Mouse (Mus musculus) kidney, adult 2 months (tissue): ENCODE measurements around the gene Dlgap5. TPM values are rescaled to one million over a fixed set of nuclear protein-coding genes. Genes with fewer than 3 reads are reported as not detected.

ENCODE experiments used
- DNase-seq: peaks from one replicate; pipeline ENCODE4 v3.0.0; 2021
- H3K27ac ChIP-seq: fragments of 200-500 bp; 2 replicates; pipeline ENCODE4 v1.5.1; 2012; ENCODE audit warnings: low read depth, low read length, control low read depth, inconsistent platforms; ENCODE audit not compliant: insufficient read depth
- H3K27me3 ChIP-seq: fragments of 200-500 bp; replicated peaks from 2 replicates; pipeline ENCODE4 v1.6.1; 2012; ENCODE audit warnings: mild to moderate bottlenecking, moderate library complexity, low read length, inconsistent platforms; ENCODE audit not compliant: control insufficient read depth, insufficient read depth
- H3K36me3 ChIP-seq: fragments of 200-500 bp; 2 replicates; pipeline ENCODE4 v1.6.1; 2012; ENCODE audit warnings: mild to moderate bottlenecking, moderate library complexity, low read length, inconsistent platforms; ENCODE audit not compliant: control insufficient read depth, insufficient read depth
- H3K4me1 ChIP-seq: fragments of 200-500 bp; 2 replicates; pipeline ENCODE4 v1.6.1; 2011; ENCODE audit warnings: low read length; ENCODE audit not compliant: control insufficient read depth, insufficient read depth
- H3K4me3 ChIP-seq: fragments of 200-500 bp; 2 replicates; pipeline ENCODE4 v1.5.1; 2011; ENCODE audit warnings: mild to moderate bottlenecking, low read depth, low read length, control low read depth; ENCODE audit not compliant: insufficient read depth
- CTCF ChIP-seq: fragments of 200-500 bp; conservative IDR thresholded peaks from 2 replicates; pipeline ENCODE4 v1.5.1; 2011; ENCODE audit warnings: low read depth, mild to moderate bottlenecking, control low read depth, low read length, moderate library complexity, mixed read lengths; ENCODE audit not compliant: insufficient read depth, insufficient read length
- POLR2A ChIP-seq: fragments of 200-500 bp; IDR thresholded peaks from one replicate; pipeline ENCODE4 v1.6.1; 2011; ENCODE audit warnings: low read depth, low read length, control low read depth
- WGBS: fragments of 180-500 bp; shearing (Covaris S2); methylation state at CpG from one replicate; pipeline ENCODE4 v1.1.7; 2018; 5-methylcytosine and 5-hydroxymethylcytosine counted together
- polyA plus RNA-seq: library from polyadenylated mRNA; depleted of rRNA; stranded (reverse); fragments of >200 nt; gene quantifications from 2 replicates; pipeline ENCODE4 v1.2.3, GENCODE M21; 2012

The Dlgap5 gene
- polyA plus RNA-seq, 1 experiment, result 0.33 TPM

DNA sequence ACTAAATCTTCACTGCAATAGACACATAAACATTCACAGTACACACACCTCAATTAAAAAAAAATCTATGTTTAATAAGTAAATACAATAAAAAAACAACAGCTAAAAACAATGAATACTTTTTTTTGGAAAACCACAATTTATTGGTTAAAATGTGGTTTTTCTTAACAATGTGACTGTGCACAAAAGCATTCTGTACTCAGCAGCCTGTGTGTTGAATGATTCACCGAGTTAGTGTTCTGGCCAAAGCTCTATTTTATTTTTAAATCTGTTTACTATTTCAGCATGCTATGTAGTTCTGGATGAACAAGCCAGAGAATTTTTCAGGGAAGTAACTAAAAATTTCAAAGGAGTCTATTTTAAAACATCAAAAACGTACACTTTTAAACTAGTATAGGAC lies 41.7 kb downstream of the Dlgap5 start:
- no peak overlapping the region for H3K27ac ChIP-seq
- TF ChIP-seq CTCF (no peak), POLR2A (no peak)
- H3K4me1 ChIP-seq, result peaks cover 1% of the 10 kb centered on the region; the same call in 1 of the 2 replicates
- H3K36me3 ChIP-seq, result no peaks in the 10 kb centered on the region
- no peak overlapping the region for H3K4me3 ChIP-seq
- H3K27me3 ChIP-seq, result no peaks in the 10 kb centered on the region
- DNase-seq, result no peak
- WGBS, result 36% methylated on average over 2 of the region's 2 CpGs

DNA sequence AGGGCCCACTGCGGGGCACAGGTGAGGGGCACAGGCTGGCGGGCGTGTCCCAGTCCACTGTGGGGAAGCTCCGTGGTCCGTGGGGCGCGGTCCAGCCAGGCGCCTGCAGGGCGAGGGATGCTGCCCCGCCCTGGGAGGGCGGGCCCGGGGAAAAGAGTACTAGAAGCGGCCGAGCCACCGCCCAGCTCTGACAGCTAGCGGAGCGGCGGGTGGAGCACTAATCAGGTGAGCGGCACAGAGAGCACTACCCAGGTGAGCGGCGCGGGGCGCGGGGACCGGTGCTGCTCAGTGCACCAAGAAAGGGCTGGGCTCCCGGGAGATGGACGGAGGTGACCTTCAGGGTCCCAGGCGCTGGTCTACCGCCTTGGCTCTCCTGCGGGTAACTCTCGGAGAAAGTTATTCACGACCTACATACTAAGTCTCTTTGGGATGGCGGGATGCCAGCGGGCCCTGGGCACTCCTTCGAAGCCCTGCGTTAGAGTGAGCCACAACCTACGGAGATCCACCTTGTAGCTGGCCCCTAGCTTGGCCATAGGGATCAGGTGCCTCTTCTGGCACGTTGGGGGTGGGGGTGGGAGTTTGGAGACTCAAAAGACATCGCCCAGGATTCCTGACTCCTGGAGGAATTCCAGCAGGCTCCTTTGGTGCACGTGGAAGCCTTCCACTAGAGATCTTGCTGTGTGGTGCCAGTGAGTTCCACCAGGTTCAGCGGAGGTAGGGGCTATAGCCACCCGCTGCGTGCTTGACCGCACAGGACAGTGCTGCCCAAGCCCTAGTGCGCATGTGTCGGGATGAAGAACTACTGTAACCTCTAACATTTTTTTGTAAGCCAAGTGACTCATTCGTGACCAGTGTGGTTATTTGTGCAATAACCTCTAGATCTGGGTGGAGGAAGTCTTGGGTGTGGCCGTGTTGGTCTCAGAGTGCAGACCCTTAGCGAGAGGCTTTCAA lies 44.2 kb downstream of the Dlgap5 start:
- peak; percentile 64 for DNase-seq
- Histone ChIP-seq H3K4me1 (peaks cover 3% of the 10 kb centered on the region; the same call in 1 of the 2 replicates), H3K27me3 (no peaks in the 10 kb centered on the region), H3K27ac (peak overlapping the region; percentile 6; the same call in 1 of the 2 replicates), H3K4me3 (peak overlapping the region; percentile 48), H3K36me3 (no peaks in the 10 kb centered on the region)
- WGBS, result 6% methylated on average over 49 of the region's 49 CpGs
- TF ChIP-seq POLR2A, result no peak
- TF ChIP-seq CTCF, result no peak

DNA sequence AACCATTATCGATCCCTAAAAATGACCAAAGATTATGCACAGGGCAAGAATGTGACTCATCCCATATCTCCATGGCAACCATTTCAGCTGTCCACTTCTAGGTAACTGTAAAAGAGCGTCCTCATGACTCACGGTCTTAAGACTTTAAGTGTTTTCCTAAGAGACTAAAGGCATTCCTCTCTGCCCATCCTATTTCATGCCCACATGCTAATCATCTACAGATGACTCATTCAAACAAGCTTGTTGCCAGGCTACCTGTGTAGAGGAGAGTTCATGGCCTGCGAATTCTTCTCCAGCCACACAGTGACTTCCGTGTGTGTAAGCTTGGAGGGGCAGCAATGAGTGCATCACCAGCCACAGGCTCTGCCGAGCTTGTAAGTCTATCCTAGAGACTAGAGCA lies 46.5 kb downstream of the Dlgap5 start:
- 44% methylated on average over 6 of the region's 6 CpGs for whole genome bisulfite sequencing
- DNase-seq, result no peak
- no peak for TF ChIP-seq CTCF
- TF ChIP-seq POLR2A, result no peak
- H3K27ac ChIP-seq, result no peak overlapping the region
- no peak overlapping the region for H3K4me3 ChIP-seq
- no peaks in the 10 kb centered on the region for H3K27me3 ChIP-seq
- no peaks in the 10 kb centered on the region for H3K36me3 ChIP-seq
- H3K4me1 ChIP-seq, result peaks cover 3% of the 10 kb centered on the region; the same call in 1 of the 2 replicates

DNA sequence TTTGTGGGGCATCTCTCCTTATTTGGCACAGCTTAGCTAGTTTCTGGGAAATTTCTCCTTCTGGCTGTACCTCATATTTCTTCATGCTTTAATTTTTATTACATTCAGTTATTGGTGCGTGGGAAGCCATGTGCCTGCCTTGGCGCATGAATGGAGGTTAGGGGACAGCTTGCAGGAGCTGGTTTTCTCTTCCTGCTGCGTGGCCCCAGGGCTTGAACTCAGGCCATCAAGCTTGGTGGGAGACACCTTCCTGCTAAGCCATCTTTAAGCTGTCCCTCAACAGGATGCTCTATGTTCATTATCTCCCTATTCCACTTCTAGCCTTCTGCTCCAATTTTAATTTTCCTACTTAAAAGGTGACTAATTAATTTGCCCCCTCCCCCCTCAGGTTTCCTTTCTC lies 47.4 kb downstream of the Dlgap5 start:
- peaks cover 3% of the 10 kb centered on the region; the same call in 1 of the 2 replicates for H3K4me1 ChIP-seq
- DNase-seq, result no peak
- no peak overlapping the region for H3K4me3 ChIP-seq
- WGBS, result 59% methylated on average over 3 of the region's 3 CpGs
- H3K27ac ChIP-seq, result no peak overlapping the region
- H3K36me3 ChIP-seq, result no peaks in the 10 kb centered on the region
- TF ChIP-seq CTCF (no peak), POLR2A (no peak)
- no peaks in the 10 kb centered on the region for H3K27me3 ChIP-seq

DNA sequence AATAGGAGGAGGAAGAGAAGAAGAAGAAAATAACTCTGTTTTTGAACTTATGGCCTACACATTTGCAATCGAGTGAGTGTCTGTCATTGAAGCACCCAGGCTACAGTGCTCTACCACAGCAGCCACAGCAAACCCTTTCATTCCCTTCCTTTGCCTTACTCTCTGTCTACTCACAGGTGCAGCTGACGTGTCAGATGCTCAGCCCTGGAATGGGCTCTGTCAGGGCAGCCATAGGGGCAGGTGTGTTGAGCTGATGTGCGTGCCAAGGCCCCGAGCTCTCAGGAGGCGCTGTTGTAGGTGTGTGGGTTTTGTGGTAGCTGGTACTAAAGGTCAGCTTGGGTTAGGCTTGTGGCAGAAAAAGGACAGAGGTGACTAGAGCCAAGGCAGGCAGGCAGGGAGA lies 48.5 kb downstream of the Dlgap5 start:
- no peak overlapping the region for H3K27ac ChIP-seq
- TF ChIP-seq POLR2A (no peak), CTCF (no peak)
- WGBS, result 92% methylated on average over 5 of the region's 5 CpGs
- no peak overlapping the region for H3K4me3 ChIP-seq
- H3K4me1 ChIP-seq, result peaks cover 3% of the 10 kb centered on the region; the same call in 1 of the 2 replicates
- no peak for DNase-seq
- H3K36me3 ChIP-seq, result no peaks in the 10 kb centered on the region
- no peaks in the 10 kb centered on the region for H3K27me3 ChIP-seq

DNA sequence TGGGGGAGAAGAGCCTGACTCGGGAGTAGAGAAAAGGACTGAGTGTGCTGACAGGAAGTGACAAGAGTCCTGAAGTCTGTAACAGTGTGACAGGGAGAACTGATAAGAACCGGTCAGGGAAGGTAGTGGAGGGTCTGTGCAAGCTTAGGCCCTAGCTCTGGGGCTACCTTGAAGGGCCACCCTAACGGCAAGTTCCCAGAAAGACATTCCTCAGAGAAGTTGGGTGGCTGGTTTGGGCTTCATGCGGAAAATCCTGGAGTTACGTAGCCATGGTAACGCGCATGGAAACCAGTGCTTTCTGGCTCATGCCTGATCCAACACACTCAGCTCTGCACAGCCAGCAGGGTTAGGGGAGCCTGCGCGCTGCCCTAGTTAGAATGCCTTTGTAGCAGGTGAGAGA lies 50.7 kb downstream of the Dlgap5 start, which contains the start of gene Lgals3:
Gene Lgals3, plus strand, starts transcription at position 291 of the 400 bp plus-strand sequence.
- Histone ChIP-seq H3K4me1 (peaks cover 3% of the 10 kb centered on the region; the same call in 1 of the 2 replicates), H3K27ac (peak within 1 kb of the TSS; percentile 75; the same call in 1 of the 2 replicates), H3K36me3 (no peaks in the 10 kb centered on the region), H3K4me3 (no peak within 1 kb of the TSS), H3K27me3 (no peaks in the 10 kb centered on the region)
- no peak for TF ChIP-seq CTCF
- no peak for TF ChIP-seq POLR2A
- DNase-seq, result peak; percentile 76
- WGBS, result 48% methylated on average over 9 of the region's 9 CpGs

DNA sequence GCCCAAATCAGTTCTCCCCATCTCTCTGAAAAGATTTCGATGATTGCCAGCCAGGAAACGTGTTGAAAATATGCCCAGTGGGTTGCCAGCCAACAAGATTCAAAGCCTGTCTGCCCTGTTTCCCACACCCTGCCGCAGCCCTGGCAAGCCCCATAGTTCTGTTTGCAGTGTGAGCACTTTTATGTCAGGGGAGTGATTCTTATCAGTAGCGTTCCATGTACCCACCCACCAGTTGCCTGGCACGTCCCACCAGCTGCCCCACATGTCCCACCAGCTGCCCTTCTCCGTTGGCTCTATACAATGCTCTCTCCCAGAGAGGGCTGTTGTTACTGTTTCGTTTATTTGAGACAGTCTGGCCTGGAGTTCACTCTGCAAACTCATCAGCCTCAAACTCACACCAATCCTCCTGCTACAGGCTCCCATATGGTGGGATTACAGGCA lies 51.3 kb downstream of the Dlgap5 start:
- H3K27ac ChIP-seq, result peak overlapping the region; percentile 27; the same call in 1 of the 2 replicates
- H3K4me1 ChIP-seq, result peaks cover 3% of the 10 kb centered on the region; the same call in 1 of the 2 replicates
- H3K36me3 ChIP-seq, result no peaks in the 10 kb centered on the region
- DNase-seq, result peak; percentile 35
- no peak overlapping the region for H3K4me3 ChIP-seq
- no peaks in the 10 kb centered on the region for H3K27me3 ChIP-seq
- 46% methylated on average over 7 of the region's 7 CpGs for WGBS
- TF ChIP-seq POLR2A, result no peak
- TF ChIP-seq CTCF, result no peak
